Mouse (Mus musculus): ENCODE measurements around the gene Tmem254c.
"Not testable (repeated sequence)": the region's sequence is repeated elsewhere in the genome, so short reads cannot be mapped to it uniquely, and the experiment has no call there.

Gene Tmem254c

GRCm38 (mm10) chr14:26067325-26067633 is at the start of gene Tmem254c:
Gene Tmem254c, minus strand, starts transcription at chr14:26067355.
- not testable (repeated sequence) for DNase-seq (ENCODE audit: low spot score)

DNA sequence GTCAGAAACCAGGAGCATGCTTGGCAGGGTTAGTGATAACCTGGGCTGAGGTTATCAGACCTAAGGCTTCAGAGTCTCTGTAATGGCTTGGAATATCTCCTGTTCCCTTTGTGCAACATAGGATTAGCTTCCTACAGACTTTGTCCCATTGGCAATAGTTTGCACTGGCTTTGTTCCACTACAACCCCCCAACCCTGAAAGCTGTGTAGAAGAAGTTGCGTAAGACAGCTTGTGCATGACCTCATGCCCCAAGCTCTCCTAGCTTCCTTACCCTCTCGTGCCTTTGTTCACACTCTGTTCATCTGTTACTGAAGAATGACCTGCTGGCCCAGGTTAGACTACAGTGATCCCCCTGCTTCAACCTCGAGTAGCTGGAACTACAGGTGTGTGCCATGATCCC is 30.5 kb upstream of the Tmem254c start:
- not testable (repeated sequence) for DNase-seq (ENCODE audit: low spot score)

- DNase-seq (ENCODE audit: low spot score): not testable (repeated sequence)
Measured at GRCm38 (mm10) chr14:26081997-26082396, 14.8 kb upstream of the Tmem254c start, which contains the start of gene Cphx3. Gene Cphx3, plus strand, starts transcription at chr14:26082297.

DNA sequence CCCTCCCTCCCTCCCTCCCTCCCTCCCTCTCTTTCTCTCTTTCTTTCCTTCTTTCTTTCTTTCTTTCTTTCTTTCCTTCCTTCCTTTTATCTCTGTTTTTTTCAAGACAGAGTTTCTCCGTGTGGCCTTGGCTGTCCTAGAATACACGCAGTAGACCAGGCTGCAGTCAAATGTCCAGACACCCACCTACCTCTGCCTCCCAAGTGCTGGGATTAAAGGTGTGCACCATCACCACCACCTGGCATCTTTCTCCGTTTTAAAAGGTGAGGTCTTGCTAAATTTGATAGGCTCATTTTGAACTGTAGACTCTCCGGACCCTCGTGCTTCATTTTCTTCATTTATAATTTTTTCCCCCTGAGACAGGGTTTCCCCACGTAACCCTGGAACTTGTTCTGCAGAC is 14.1 kb upstream of the Tmem254c start, which contains the start of gene Cphx2:
TSS of gene Cphx2 (plus strand) at position 301 of the 400 bp plus-strand sequence.
- DNase-seq (ENCODE audit: low spot score): not testable (repeated sequence)

- DNase-seq (ENCODE audit: low spot score): not testable (repeated sequence)
Measured at GRCm38 (mm10) chr14:26076620-26077390, 9.7 kb upstream of the Tmem254c start.

DNA sequence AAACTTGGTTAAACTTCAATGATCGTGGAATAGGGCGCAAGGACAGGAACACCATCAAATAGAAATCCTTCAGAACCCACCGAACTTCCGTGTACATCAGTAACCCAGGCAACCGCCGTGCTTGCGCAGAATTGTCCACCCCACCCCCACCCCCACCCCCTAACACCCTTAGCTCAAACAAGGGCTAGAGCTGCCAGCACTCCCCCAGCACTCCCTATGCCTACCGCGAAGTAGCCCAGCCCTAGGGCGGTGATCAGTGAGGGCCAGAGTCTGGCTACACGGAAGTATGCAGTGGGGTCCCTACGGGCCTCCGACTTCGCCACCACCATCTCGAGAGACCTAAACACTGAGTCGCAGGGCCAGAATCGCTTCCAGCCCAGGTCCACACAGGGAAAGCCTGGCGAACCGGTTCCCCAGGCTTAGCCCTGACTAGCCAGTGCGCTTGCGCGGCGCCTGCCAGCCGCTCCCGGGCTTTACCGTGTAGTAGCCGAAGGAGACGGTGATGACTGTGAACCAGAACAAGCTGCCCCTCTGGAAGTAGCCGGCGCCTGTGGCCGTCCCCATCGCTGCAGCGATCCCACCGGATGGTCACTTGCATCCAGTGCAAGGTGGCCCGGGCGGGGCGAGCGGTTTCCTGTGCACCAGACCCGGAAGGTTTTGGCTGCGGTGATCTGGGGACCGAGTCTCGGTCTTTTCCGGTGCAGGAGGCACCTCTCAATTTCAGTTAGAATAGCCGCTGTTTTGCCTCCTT is 406 bp downstream of the Tmem254c start:
- not testable (repeated sequence) for DNase-seq (ENCODE audit: low spot score)

GRCm38 (mm10) chr14:26059362-26059761 is 7.8 kb downstream of the Tmem254c start:
- DNase-seq (ENCODE audit: low spot score): not testable (repeated sequence)

- not testable (repeated sequence) for DNase-seq (ENCODE audit: low spot score)
Measured at GRCm38 (mm10) chr14:26058184-26058583, 9.0 kb downstream of the Tmem254c start.

DNA sequence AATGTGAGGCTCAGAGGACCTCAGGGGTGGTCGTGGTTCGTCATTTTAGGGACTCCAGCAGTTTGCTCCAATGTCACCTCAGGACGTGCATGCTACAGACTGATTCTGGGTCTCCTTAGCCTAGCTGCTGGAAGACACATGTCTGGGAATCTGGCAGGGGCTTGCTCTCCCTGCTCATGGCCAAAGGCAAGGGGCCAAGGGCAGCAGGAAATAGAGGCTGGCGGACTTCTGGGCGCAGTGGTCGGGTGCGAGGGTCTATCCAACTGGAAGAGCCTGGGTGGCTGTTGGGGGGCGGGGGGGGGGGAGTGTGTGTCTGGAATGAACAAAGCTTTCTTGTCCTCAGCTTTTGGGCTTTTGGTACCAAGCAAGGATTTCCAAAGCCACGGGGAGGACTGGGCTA is 18.4 kb downstream of the Tmem254c start:
- not testable (repeated sequence) for DNase-seq (ENCODE audit: low spot score)

GRCm38 (mm10) chr14:26047026-26047425 is 20.1 kb downstream of the Tmem254c start:
- DNase-seq (ENCODE audit: low spot score): not testable (repeated sequence)

- DNase-seq (ENCODE audit: low spot score): not testable (repeated sequence)
Measured at GRCm38 (mm10) chr14:26045007-26045406, 22.1 kb downstream of the Tmem254c start.

- DNase-seq (ENCODE audit: low spot score): not testable (repeated sequence)
Measured at GRCm38 (mm10) chr14:26042611-26043010, 24.5 kb downstream of the Tmem254c start, which contains the start of gene Gm9780. Gene Gm9780, minus strand, starts transcription at chr14:26042711.

GRCm38 (mm10) chr14:26035439-26035838 is 31.7 kb downstream of the Tmem254c start:
- DNase-seq (ENCODE audit: low spot score): not testable (repeated sequence)

- DNase-seq (ENCODE audit: low spot score): not testable (repeated sequence)
Measured at GRCm38 (mm10) chr14:26034364-26034763, 32.8 kb downstream of the Tmem254c start.

DNA sequence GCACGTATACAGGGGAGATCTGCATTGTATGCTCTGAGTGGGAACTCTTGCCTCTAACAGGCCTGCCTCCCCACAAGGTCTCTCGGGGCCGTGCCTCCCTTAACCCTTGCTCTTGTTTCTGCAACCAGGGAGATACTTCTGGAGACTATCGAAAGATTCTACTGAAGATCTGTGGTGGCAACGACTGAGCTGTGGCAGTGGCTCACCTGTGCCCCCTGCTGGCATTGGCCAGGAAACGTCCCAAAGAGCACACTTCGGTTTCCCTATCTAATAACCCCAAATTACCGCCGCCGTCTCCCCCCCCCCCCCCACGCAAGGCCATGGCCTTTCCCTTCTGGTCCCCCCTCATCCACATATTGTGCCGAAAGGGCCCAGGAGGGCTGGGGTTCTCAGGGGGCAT is 41.5 kb downstream of the Tmem254c start:
- not testable (repeated sequence) for DNase-seq (ENCODE audit: low spot score)

- not testable (repeated sequence) for DNase-seq (ENCODE audit: low spot score)
Measured at GRCm38 (mm10) chr14:26022831-26023230, 44.3 kb downstream of the Tmem254c start.

- DNase-seq (ENCODE audit: low spot score): not testable (repeated sequence)
Measured at GRCm38 (mm10) chr14:26021555-26021954, 45.6 kb downstream of the Tmem254c start.

GRCm38 (mm10) chr14:26016414-26016813 is 50.7 kb downstream of the Tmem254c start:
- DNase-seq (ENCODE audit: low spot score): not testable (repeated sequence)

Data from layer of hippocampus, adult 11-12 months (tissue).